Mouse (Mus musculus): ENCODE measurements at regions not wholly inside any gene's neighbourhood (a gene's known extent, or its start where the extent isn't known, plus 50 kb on each side); places are given as distances from the start of the nearest gene placed in this dataset.

DNA sequence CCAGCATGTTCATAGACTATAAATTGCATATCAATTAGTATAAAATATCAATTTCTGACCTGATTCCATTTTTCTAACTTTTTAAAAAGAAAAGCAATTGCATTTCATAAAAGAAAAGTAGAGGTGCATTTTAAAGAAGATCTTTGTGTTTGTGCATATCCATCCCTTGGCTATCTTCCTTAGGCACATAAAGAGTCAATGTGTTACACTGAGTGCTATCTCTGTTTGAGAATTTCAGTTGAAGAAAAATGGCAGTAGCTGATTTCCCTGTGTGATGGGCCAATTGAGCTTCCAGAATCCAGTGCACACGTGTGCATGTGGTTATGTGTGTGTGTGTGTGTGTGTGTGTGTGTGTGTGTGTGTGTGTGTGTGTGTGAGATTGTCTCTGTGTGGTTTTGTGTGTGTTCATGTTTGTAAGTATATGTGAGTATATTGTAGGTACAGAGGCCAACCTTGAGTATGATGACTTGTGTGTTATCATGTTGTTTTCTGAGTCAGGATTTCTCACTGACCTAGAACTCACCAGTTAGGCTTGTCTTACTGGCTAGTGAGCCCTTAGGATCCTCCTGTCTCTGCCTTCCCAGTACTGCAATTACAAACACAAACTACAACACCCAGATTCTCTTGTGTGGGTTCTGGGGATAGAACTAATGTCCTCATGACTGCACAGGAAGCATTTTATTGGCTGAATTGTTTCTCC is 249.6 kb downstream of the Cdk5rap2 start:
- H3K4me3 ChIP-seq (replicated peaks), result no peak overlapping the region
- H3K27ac ChIP-seq, result peak overlapping the region; percentile 60
- H3K4me2 ChIP-seq, result no peak overlapping the region
- H3K36me3 ChIP-seq, result no peaks in the 10 kb centered on the region
- DNase-seq (no peak), ATAC-seq (ENCODE audit: low read depth) (peak; percentile 76)
- no peaks in the 10 kb centered on the region for H3K27me3 ChIP-seq
- no peaks in the 10 kb centered on the region for H3K9me3 ChIP-seq (replicated peaks)
- H3K4me1 ChIP-seq (replicated peaks), result peaks cover 29% of the 10 kb centered on the region
- 59% methylated on average over 1 of the region's 1 CpGs for WGBS (ENCODE audit: insufficient replicate concordance)
- H3K9ac ChIP-seq, result no peak overlapping the region

DNA sequence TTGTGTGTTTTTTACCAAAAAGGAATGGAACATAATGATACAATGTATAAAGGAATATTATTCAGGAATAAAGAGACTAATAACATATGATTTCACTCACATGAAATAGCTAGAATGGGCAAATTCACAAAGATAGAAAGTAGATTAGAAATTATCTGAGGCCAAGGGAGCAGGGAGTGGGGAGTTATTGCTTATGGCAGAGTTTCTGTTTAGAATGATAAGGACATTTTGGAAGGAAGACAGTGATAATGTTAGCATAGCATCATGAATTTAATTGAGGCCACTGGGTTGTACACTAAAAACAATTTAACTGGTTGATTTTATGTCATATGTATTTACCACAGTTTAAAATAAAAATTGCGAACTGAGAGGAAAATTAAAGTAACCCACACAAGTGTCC is 250.2 kb downstream of the Cdk5rap2 start:
- ATAC-seq (ENCODE audit: low read depth), result peak; percentile 89
- DNase-seq, result no peak
- Histone ChIP-seq H3K4me2 (no peak overlapping the region), H3K9me3 (replicated peaks) (no peaks in the 10 kb centered on the region), H3K9ac (no peak overlapping the region), H3K27me3 (no peaks in the 10 kb centered on the region), H3K36me3 (no peaks in the 10 kb centered on the region), H3K4me1 (replicated peaks) (peaks cover 24% of the 10 kb centered on the region), H3K27ac (no peak overlapping the region), H3K4me3 (replicated peaks) (no peak overlapping the region)
- 73% methylated on average over 1 of the region's 1 CpGs for WGBS (ENCODE audit: insufficient replicate concordance)

- no peaks in the 10 kb centered on the region for H3K9me3 ChIP-seq (replicated peaks)
- H3K9ac ChIP-seq, result no peak overlapping the region
- ATAC-seq (ENCODE audit: low read depth), result no peak
- no peaks in the 10 kb centered on the region for H3K27me3 ChIP-seq
- no peak overlapping the region for H3K4me2 ChIP-seq
- DNase-seq, result no peak
- no peak overlapping the region for H3K27ac ChIP-seq
- no peak overlapping the region for H3K4me3 ChIP-seq (replicated peaks)
- WGBS (ENCODE audit: insufficient replicate concordance), result 30% methylated on average over 3 of the region's 3 CpGs
- H3K36me3 ChIP-seq, result no peaks in the 10 kb centered on the region
- peaks cover 4% of the 10 kb centered on the region; the same call in 1 of the 2 replicates for H3K4me1 ChIP-seq (replicated peaks)
These were observed 257.1 kb downstream of the Cdk5rap2 start for GRCm38 (mm10) chr4:70153179-70153578.

- no peaks in the 10 kb centered on the region for H3K27me3 ChIP-seq
- H3K36me3 ChIP-seq, result no peaks in the 10 kb centered on the region
- no peak overlapping the region for H3K27ac ChIP-seq
- no peaks in the 10 kb centered on the region for H3K9me3 ChIP-seq (replicated peaks)
- DNase-seq, result no peak
- no peak overlapping the region for H3K4me2 ChIP-seq
- no peak overlapping the region for H3K9ac ChIP-seq
- no peaks in the 10 kb centered on the region for H3K4me1 ChIP-seq (replicated peaks)
- no peak overlapping the region for H3K4me3 ChIP-seq (replicated peaks)
- no peak for ATAC-seq (ENCODE audit: low read depth)
These were observed 301.2 kb downstream of the Cdk5rap2 start for GRCm38 (mm10) chr4:70109011-70109410.

- no peaks in the 10 kb centered on the region for H3K9me3 ChIP-seq (replicated peaks)
- no peaks in the 10 kb centered on the region for H3K4me1 ChIP-seq (replicated peaks)
- H3K9ac ChIP-seq, result no peak overlapping the region
- DNase-seq (no peak), ATAC-seq (ENCODE audit: low read depth) (no peak)
- H3K36me3 ChIP-seq, result no peaks in the 10 kb centered on the region
- H3K4me2 ChIP-seq, result no peak overlapping the region
- H3K27ac ChIP-seq, result no peak overlapping the region
- no peak overlapping the region for H3K4me3 ChIP-seq (replicated peaks)
- no peaks in the 10 kb centered on the region for H3K27me3 ChIP-seq
- 54% methylated on average over 2 of the region's 2 CpGs for WGBS (ENCODE audit: insufficient replicate concordance)
These were observed 304.5 kb downstream of the Cdk5rap2 start for GRCm38 (mm10) chr4:70105776-70106175.

DNA sequence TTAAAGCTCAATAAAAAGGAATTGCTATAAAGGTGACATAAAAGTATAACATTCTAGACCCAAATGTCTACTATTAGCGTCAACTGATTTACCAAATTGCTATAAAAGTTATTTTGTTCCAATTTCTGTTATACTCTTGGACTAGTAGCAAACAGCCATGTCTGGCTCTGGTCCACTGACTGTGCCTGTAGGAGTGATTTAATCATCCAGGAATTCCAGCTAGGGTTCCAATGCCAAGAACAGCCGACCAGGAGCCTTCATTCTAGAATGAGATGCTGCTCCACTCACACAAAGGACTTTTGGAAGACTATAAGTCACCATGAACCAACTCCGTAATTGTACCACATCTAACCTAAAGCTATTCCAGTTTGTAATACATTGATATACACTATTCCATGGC is 312.9 kb downstream of the Cdk5rap2 start:
- DNase-seq (no peak), ATAC-seq (ENCODE audit: low read depth) (no peak)
- H3K9me3 ChIP-seq (replicated peaks), result no peaks in the 10 kb centered on the region
- H3K27me3 ChIP-seq, result no peaks in the 10 kb centered on the region
- no peak overlapping the region for H3K27ac ChIP-seq
- no peak overlapping the region for H3K9ac ChIP-seq
- H3K36me3 ChIP-seq, result no peaks in the 10 kb centered on the region
- H3K4me2 ChIP-seq, result no peak overlapping the region
- no peak overlapping the region for H3K4me3 ChIP-seq (replicated peaks)
- H3K4me1 ChIP-seq (replicated peaks), result no peaks in the 10 kb centered on the region
- 46% methylated on average over 3 of the region's 3 CpGs for WGBS (ENCODE audit: insufficient replicate concordance)

GRCm38 (mm10) chr4:70078206-70078605 is 332.0 kb downstream of the Cdk5rap2 start:
- no peaks in the 10 kb centered on the region for H3K36me3 ChIP-seq
- H3K4me2 ChIP-seq, result no peak overlapping the region
- no peak overlapping the region for H3K4me3 ChIP-seq (replicated peaks)
- no peak overlapping the region for H3K9ac ChIP-seq
- H3K9me3 ChIP-seq (replicated peaks), result no peaks in the 10 kb centered on the region
- no peak overlapping the region for H3K27ac ChIP-seq
- H3K27me3 ChIP-seq, result no peaks in the 10 kb centered on the region
- DNase-seq (no peak), ATAC-seq (ENCODE audit: low read depth) (no peak)
- no peaks in the 10 kb centered on the region for H3K4me1 ChIP-seq (replicated peaks)

- no peak overlapping the region for H3K9ac ChIP-seq
- no peaks in the 10 kb centered on the region for H3K9me3 ChIP-seq (replicated peaks)
- no peak for ATAC-seq (ENCODE audit: low read depth)
- DNase-seq, result no peak
- WGBS (ENCODE audit: insufficient replicate concordance), result 30% methylated on average over 1 of the region's 1 CpGs
- no peaks in the 10 kb centered on the region for H3K27me3 ChIP-seq
- H3K4me3 ChIP-seq (replicated peaks), result no peak overlapping the region
- no peaks in the 10 kb centered on the region for H3K36me3 ChIP-seq
- H3K27ac ChIP-seq, result no peak overlapping the region
- no peak overlapping the region for H3K4me2 ChIP-seq
- H3K4me1 ChIP-seq (replicated peaks), result no peaks in the 10 kb centered on the region
These were observed 347.7 kb downstream of the Cdk5rap2 start for GRCm38 (mm10) chr4:70062516-70062915.

GRCm38 (mm10) chr4:70058831-70059544 is 351.3 kb downstream of the Cdk5rap2 start:
- Histone ChIP-seq H3K27ac (no peak overlapping the region), H3K4me2 (no peak overlapping the region), H3K4me1 (replicated peaks) (no peaks in the 10 kb centered on the region), H3K36me3 (no peaks in the 10 kb centered on the region), H3K27me3 (no peaks in the 10 kb centered on the region), H3K4me3 (replicated peaks) (no peak overlapping the region), H3K9ac (no peak overlapping the region), H3K9me3 (replicated peaks) (no peaks in the 10 kb centered on the region)
- no peak for DNase-seq
- WGBS (ENCODE audit: insufficient replicate concordance), result 69% methylated on average over 12 of the region's 12 CpGs
- no peak for ATAC-seq (ENCODE audit: low read depth)

GRCm38 (mm10) chr4:70053136-70053535 is 357.1 kb downstream of the Cdk5rap2 start:
- H3K4me2 ChIP-seq, result no peak overlapping the region
- ATAC-seq (ENCODE audit: low read depth) (no peak), DNase-seq (no peak)
- no peaks in the 10 kb centered on the region for H3K4me1 ChIP-seq (replicated peaks)
- no peak overlapping the region for H3K4me3 ChIP-seq (replicated peaks)
- H3K9me3 ChIP-seq (replicated peaks), result no peaks in the 10 kb centered on the region
- no peaks in the 10 kb centered on the region for H3K36me3 ChIP-seq
- H3K27ac ChIP-seq, result no peak overlapping the region
- no peak overlapping the region for H3K9ac ChIP-seq
- 49% methylated on average over 2 of the region's 2 CpGs for WGBS (ENCODE audit: insufficient replicate concordance)
- no peaks in the 10 kb centered on the region for H3K27me3 ChIP-seq

GRCm38 (mm10) chr4:70038241-70038640 is 372.0 kb downstream of the Cdk5rap2 start:
- 23% methylated on average over 1 of the region's 1 CpGs for WGBS (ENCODE audit: insufficient replicate concordance)
- ATAC-seq (ENCODE audit: low read depth), result no peak
- no peak overlapping the region for H3K4me2 ChIP-seq
- H3K27me3 ChIP-seq, result no peaks in the 10 kb centered on the region
- H3K9me3 ChIP-seq (replicated peaks), result no peaks in the 10 kb centered on the region; the same call in 1 of the 2 replicates
- DNase-seq, result no peak
- no peak overlapping the region for H3K9ac ChIP-seq
- H3K36me3 ChIP-seq, result no peaks in the 10 kb centered on the region
- H3K4me3 ChIP-seq (replicated peaks), result no peak overlapping the region
- H3K4me1 ChIP-seq (replicated peaks), result no peaks in the 10 kb centered on the region
- no peak overlapping the region for H3K27ac ChIP-seq

GRCm38 (mm10) chr4:70035912-70036311 is 374.3 kb downstream of the Cdk5rap2 start:
- no peak overlapping the region for H3K4me3 ChIP-seq (replicated peaks)
- DNase-seq (no peak), ATAC-seq (ENCODE audit: low read depth) (no peak)
- no peaks in the 10 kb centered on the region for H3K4me1 ChIP-seq (replicated peaks)
- H3K4me2 ChIP-seq, result no peak overlapping the region
- no peaks in the 10 kb centered on the region for H3K27me3 ChIP-seq
- WGBS (ENCODE audit: insufficient replicate concordance), result 30% methylated on average over 1 of the region's 1 CpGs
- H3K36me3 ChIP-seq, result no peaks in the 10 kb centered on the region
- H3K9ac ChIP-seq, result no peak overlapping the region
- H3K9me3 ChIP-seq (replicated peaks), result no peaks in the 10 kb centered on the region
- no peak overlapping the region for H3K27ac ChIP-seq
